Mouse (Mus musculus) mouse trophoblast stem cell (cell line): ENCODE data around the gene Mymk.

Experiments
- in situ Hi-C, 2 experiments: fragments of 300-500 bp; cut with MseI, MboI; formaldehyde crosslinking; loops; 2 replicates in 1 of 2; 3 replicates in 1 of 2; pipeline ENCODE4 v1.15.1; 2025

The Mymk gene

GRCm38 (mm10) chr2:27071978-27072377 lies at the start of gene Mymk:
TSS of gene Mymk (minus strand) at chr2:27072179.
- in situ Hi-C loops, result loop anchor here in 1 of 2 experiments (10.0 kb wide), 1 partner anchor 163 kb away; no protein-coding TSS in a partner anchor

- in situ Hi-C loops, result no loop called here
Observed at GRCm38 (mm10) chr2:27120241-27120641, 48.3 kb upstream of the Mymk start.

GRCm38 (mm10) chr2:27119766-27120165 lies 47.8 kb upstream of the Mymk start:
- in situ Hi-C loops, result no loop called here

GRCm38 (mm10) chr2:27118452-27118851 lies 46.5 kb upstream of the Mymk start:
- in situ Hi-C loops, result no loop called here

- in situ Hi-C loops, result no loop called here
Observed at GRCm38 (mm10) chr2:27114169-27114568, 42.2 kb upstream of the Mymk start.

GRCm38 (mm10) chr2:27112585-27112984 lies 40.6 kb upstream of the Mymk start:
- in situ Hi-C loops, result no loop called here

GRCm38 (mm10) chr2:27109052-27109451 lies 37.1 kb upstream of the Mymk start:
- in situ Hi-C loops, result no loop called here

- in situ Hi-C loops, result no loop called here
Observed at GRCm38 (mm10) chr2:27108144-27108543, 36.2 kb upstream of the Mymk start.

GRCm38 (mm10) chr2:27106816-27107215 lies 34.8 kb upstream of the Mymk start:
- in situ Hi-C loops, result no loop called here

- in situ Hi-C loops, result no loop called here
Observed at GRCm38 (mm10) chr2:27103554-27103953, 31.6 kb upstream of the Mymk start.

GRCm38 (mm10) chr2:27097776-27098175 lies 25.8 kb upstream of the Mymk start:
- in situ Hi-C loops, result no loop called here

- in situ Hi-C loops, result no loop called here
Observed at GRCm38 (mm10) chr2:27097241-27097656, 25.3 kb upstream of the Mymk start.

GRCm38 (mm10) chr2:27096341-27096981 lies 24.5 kb upstream of the Mymk start:
- in situ Hi-C loops, result no loop called here

GRCm38 (mm10) chr2:27095178-27095577 lies 23.2 kb upstream of the Mymk start:
- in situ Hi-C loops, result no loop called here

- in situ Hi-C loops, result no loop called here
Observed at GRCm38 (mm10) chr2:27089238-27089637, 17.3 kb upstream of the Mymk start.

- in situ Hi-C loops, result no loop called here
Observed at GRCm38 (mm10) chr2:27088700-27089099, 16.7 kb upstream of the Mymk start.

GRCm38 (mm10) chr2:27088071-27088644 lies 16.2 kb upstream of the Mymk start:
- in situ Hi-C loops, result no loop called here

- in situ Hi-C loops, result no loop called here
Observed at GRCm38 (mm10) chr2:27087581-27087980, 15.6 kb upstream of the Mymk start.

- in situ Hi-C loops, result no loop called here
Observed at GRCm38 (mm10) chr2:27086483-27087010, 14.6 kb upstream of the Mymk start.

- in situ Hi-C loops, result no loop called here
Observed at GRCm38 (mm10) chr2:27085801-27086200, 13.8 kb upstream of the Mymk start.

GRCm38 (mm10) chr2:27084963-27085362 lies 13.0 kb upstream of the Mymk start:
- in situ Hi-C loops, result no loop called here

- in situ Hi-C loops, result no loop called here
Observed at GRCm38 (mm10) chr2:27083761-27084475, 11.9 kb upstream of the Mymk start.

- in situ Hi-C loops, result loop anchor here in 1 of 2 experiments (10.0 kb wide), 1 partner anchor 155 kb away; no protein-coding TSS in a partner anchor
Observed at GRCm38 (mm10) chr2:27079649-27080048, 7.7 kb upstream of the Mymk start.
